ENCODE assay signal across 8 mouse cellular contexts in the genomic region with DNA sequence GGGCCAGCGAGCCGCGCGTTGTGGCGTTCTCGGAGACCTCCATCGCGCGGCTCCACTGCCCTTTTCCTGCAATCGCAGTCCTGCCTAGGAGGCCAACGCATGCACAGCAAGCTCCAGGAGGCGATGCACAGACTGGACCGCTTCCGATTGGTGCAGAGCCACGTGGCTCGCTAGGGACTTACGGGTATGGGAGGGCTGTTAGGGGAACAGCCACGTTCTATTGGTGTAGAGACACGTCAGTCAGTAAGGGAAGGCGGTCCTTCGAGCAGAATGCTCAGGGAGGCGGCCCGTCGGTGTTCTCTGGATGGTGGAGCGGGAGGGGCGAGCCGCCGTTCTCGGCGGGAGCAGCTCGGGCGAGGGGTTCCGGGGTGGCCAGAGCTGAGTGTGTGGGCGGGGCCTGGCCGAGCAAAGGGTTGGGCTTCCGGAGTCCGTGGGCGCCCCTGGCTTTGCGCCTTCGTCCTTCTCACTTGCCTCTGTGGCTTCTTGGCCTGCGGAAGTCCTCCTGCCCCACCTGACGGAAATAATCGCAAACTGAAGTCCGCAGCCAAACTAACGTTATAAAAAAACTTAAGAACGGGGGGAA. TPM values are rescaled to one million over a fixed set of nuclear protein-coding genes. Genes with fewer than 3 reads are reported as not detected.
DNase-seq lines count a peak whose midpoint lies in the region; ATAC-seq lines count a peak whose summit lies in the region.

B3gntl1 (minus strand) TSS at position 164 of the 583 bp plus-strand sequence.

- H3K36me3 ChIP-seq in heart, embryonic 10.5 days = peaks cover 15% of the 10 kb centered on the region
- H3K36me3 ChIP-seq in kidney, embryonic 15.5 days = peaks cover 8% of the 10 kb centered on the region; the same call in 1 of the 2 replicates

- peak within 1 kb of the TSS; percentile 81 for H3K4me3 ChIP-seq in heart, embryonic 10.5 days
- peak within 1 kb of the TSS; percentile 79 for H3K4me3 ChIP-seq in kidney, embryonic 15.5 days (replicated peaks)

- no peaks in the 10 kb centered on the region for H3K27me3 ChIP-seq in heart, embryonic 10.5 days (ENCODE audit: insufficient read depth, poor library complexity, severe bottlenecking)
- no peaks in the 10 kb centered on the region for H3K27me3 ChIP-seq in kidney, embryonic 15.5 days

- under 1% methylated on average over 46 of the region's 46 CpGs for WGBS in heart, embryonic 10.5 days
- under 1% methylated on average over 45 of the region's 46 CpGs for WGBS in kidney, embryonic 15.5 days

- H3K4me1 ChIP-seq in heart, embryonic 10.5 days = peaks cover 10% of the 10 kb centered on the region; the same call in 1 of the 2 replicates
- peaks cover 9% of the 10 kb centered on the region for H3K4me1 ChIP-seq in kidney, embryonic 15.5 days

- ATAC-seq in erythroblast, adult 5-6 weeks (replicated peaks; ENCODE audit: low FRiP score, poor library complexity, severe bottlenecking) = peak; percentile 99
- ATAC-seq in kidney, embryonic 15.5 days (replicated peaks; ENCODE audit: low FRiP score) = peak; percentile 100
- peak; percentile 99 for ATAC-seq in monocyte, adult 5-6 weeks (replicated peaks; ENCODE audit: insufficient number of reproducible peaks, low FRiP score, low TSS enrichment, poor library complexity, severe bottlenecking)

- peak within 1 kb of the TSS; percentile 82 for H3K9ac ChIP-seq in kidney, embryonic 15.5 days

- peak; percentile 97 to 98 for DNase-seq in B cell, adult 2 months
- peak; percentile 100 for DNase-seq in brain, adult 2 months (ENCODE audit: low read depth, low spot score)
- peak; percentile 99 for DNase-seq in heart, embryonic 10.5 days (ENCODE audit: low spot score)
- peak; percentile 96 for DNase-seq in liver
- peak; percentile 98 to 99 for DNase-seq in spleen, postnatal 4 days (ENCODE audit: low spot score in 2 of 2)

- H3K4me2 ChIP-seq in kidney, embryonic 15.5 days = peak within 1 kb of the TSS; percentile 87

- H3K27ac ChIP-seq in heart, embryonic 10.5 days = peak within 1 kb of the TSS; percentile 92
- H3K27ac ChIP-seq in kidney, embryonic 15.5 days = peak within 1 kb of the TSS; percentile 97

- H3K9me3 ChIP-seq in heart, embryonic 10.5 days = no peaks in the 10 kb centered on the region
- no peaks in the 10 kb centered on the region for H3K9me3 ChIP-seq in kidney, embryonic 15.5 days (replicated peaks)

RNA-seq across cellular contexts. Expression of gene B3gntl1, which starts in this region (rescaled TPM):
- 0.63 and 0.77 TPM in 2 replicates for total RNA-seq in erythroblast, adult 5-6 weeks (2015; ENCODE audit: low replicate concordance)
- total RNA-seq in erythroblast, adult 5-6 weeks (2017; ENCODE audit: low replicate concordance) = 0.84 and 1.9 TPM in 2 replicates
- polyA plus RNA-seq in heart, embryonic 10.5 days (2016; fragmentation: Nextera tagmentation; extraction: Ambion mirVana) = 7.4 and 9.7 TPM in 2 replicates
- polyA plus RNA-seq in kidney, embryonic 15.5 days (2015; fragmentation: Nextera tagmentation; extraction: Ambion mirVana) = 7.0 and 8.0 TPM in 2 replicates
- total RNA-seq in monocyte, adult 5-6 weeks (2017) = 9.2 to 22.9 TPM (median 13.1 TPM) in 3 replicates

Comparison
In these comparisons a context has a peak if more than half of its experiments do, and no peak if none do; other contexts are left out.
1. Peak in every context shown above with its lines: DNase-seq, ATAC-seq, H3K4me3 ChIP-seq and H3K27ac ChIP-seq.